8 mouse cellular contexts compared by ENCODE assay signal in the genomic region with DNA sequence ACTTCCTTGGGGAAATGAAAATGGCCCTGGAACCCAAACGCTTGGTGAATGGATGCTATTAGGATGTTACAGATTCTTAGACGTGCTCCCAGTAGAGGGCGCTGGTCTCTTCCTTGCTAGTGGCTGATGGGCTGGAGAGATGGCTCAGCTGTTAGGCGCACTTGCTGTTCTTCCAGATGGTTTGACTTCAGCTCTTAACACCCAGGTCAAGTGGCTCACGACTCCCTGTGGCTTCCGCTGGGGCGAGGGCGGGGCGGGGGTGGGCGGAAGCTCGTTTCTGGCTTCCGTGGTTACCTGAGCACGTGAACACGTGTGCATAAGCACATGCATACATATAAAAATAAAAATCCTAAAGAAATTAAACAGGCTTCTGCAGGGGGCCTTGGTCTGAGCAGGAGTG. TPM values are rescaled to one million over a fixed set of nuclear protein-coding genes. Genes with fewer than 3 reads are reported as not detected.
DNase-seq lines count a peak whose midpoint lies in the region; ATAC-seq lines count a peak whose summit lies in the region.

No protein-coding gene starts in this region.

- no peak overlapping the region for H3K9ac ChIP-seq in intestine, embryonic 16.5 days (ENCODE audit: low read depth, low read length)
- H3K9ac ChIP-seq in limb, embryonic 11.5 days (ENCODE audit: low read length): no peak overlapping the region
- no peak overlapping the region for H3K9ac ChIP-seq in midbrain, embryonic 15.5 days

- no peak overlapping the region for H3K4me2 ChIP-seq in intestine, embryonic 16.5 days (ENCODE audit: low read depth, low read length)
- H3K4me2 ChIP-seq in limb, embryonic 11.5 days (ENCODE audit: low read depth, severe bottlenecking): no peak overlapping the region
- H3K4me2 ChIP-seq in midbrain, embryonic 15.5 days: peak overlapping the region; percentile 24

- no peak overlapping the region for H3K27ac ChIP-seq in intestine, embryonic 16.5 days (ENCODE audit: low read length)
- H3K27ac ChIP-seq in limb, embryonic 11.5 days (replicated peaks; ENCODE audit: low read depth, low read length): no peak overlapping the region
- no peak overlapping the region for H3K27ac ChIP-seq in midbrain, embryonic 15.5 days

- peaks cover 5% of the 10 kb centered on the region; the same call in 1 of the 2 replicates for H3K4me1 ChIP-seq in intestine, embryonic 16.5 days (ENCODE audit: control insufficient read depth, insufficient read depth, low read length)
- H3K4me1 ChIP-seq in limb, embryonic 11.5 days (ENCODE audit: control insufficient read depth, insufficient read depth, low read length): no peaks in the 10 kb centered on the region
- no peaks in the 10 kb centered on the region for H3K4me1 ChIP-seq in midbrain, embryonic 15.5 days

- no peaks in the 10 kb centered on the region for H3K27me3 ChIP-seq in intestine, embryonic 16.5 days (replicated peaks; ENCODE audit: control insufficient read depth, insufficient read depth, low read length)
- H3K27me3 ChIP-seq in limb, embryonic 11.5 days (ENCODE audit: control insufficient read depth, insufficient read depth, low read length): no peaks in the 10 kb centered on the region
- 0 out of 2 replicates have a peak, but pooled peaks cover 2% of the 10 kb centered on the region for H3K27me3 ChIP-seq in midbrain, embryonic 15.5 days (replicated peaks)

- peak; percentile 48 for DNase-seq in ovary, adult 18-20 months (ENCODE audit: low spot score)
- DNase-seq in ovary, postnatal 10 days (ENCODE audit: low spot score): no peak
- DNase-seq in embryo, embryonic 10.5 days (ENCODE audit: low spot score): peak; percentile 82
- DNase-seq in limb, embryonic 11.5 days (ENCODE audit: low spot score): peak; percentile 68
- peak; percentile 63 to 87 for DNase-seq in spleen, postnatal 4 days (ENCODE audit: low spot score in 2 of 2)

- H3K36me3 ChIP-seq in intestine, embryonic 16.5 days (ENCODE audit: control insufficient read depth, insufficient read depth, low read length): no peaks in the 10 kb centered on the region
- no peaks in the 10 kb centered on the region for H3K36me3 ChIP-seq in limb, embryonic 11.5 days (ENCODE audit: control insufficient read depth, insufficient read depth, low read length)
- no peaks in the 10 kb centered on the region for H3K36me3 ChIP-seq in midbrain, embryonic 15.5 days (replicated peaks)

- peak; percentile 78 for ATAC-seq in granulocyte monocyte progenitor cell, adult 5-6 weeks (replicated peaks; ENCODE audit: poor library complexity, severe bottlenecking)
- 0 out of 2 replicates have a peak, but pooled peaks have one; percentile 28 for ATAC-seq in intestine, embryonic 16.5 days
- no peak for ATAC-seq in limb, embryonic 11.5 days (ENCODE audit: insufficient number of reproducible peaks, low FRiP score, low TSS enrichment, low read depth)
- ATAC-seq in midbrain, embryonic 15.5 days (replicated peaks): no peak

- H3K9me3 ChIP-seq in intestine, embryonic 16.5 days (ENCODE audit: control insufficient read depth, low read length): no peaks in the 10 kb centered on the region
- no peaks in the 10 kb centered on the region for H3K9me3 ChIP-seq in limb, embryonic 11.5 days (ENCODE audit: control insufficient read depth, low read length)
- no peaks in the 10 kb centered on the region for H3K9me3 ChIP-seq in midbrain, embryonic 15.5 days

- H3K4me3 ChIP-seq in intestine, embryonic 16.5 days (ENCODE audit: low read length): no peak overlapping the region
- no peak overlapping the region for H3K4me3 ChIP-seq in limb, embryonic 11.5 days (ENCODE audit: low read depth, low read length)
- no peak overlapping the region for H3K4me3 ChIP-seq in midbrain, embryonic 15.5 days

- WGBS in intestine, embryonic 16.5 days: 22% methylated on average over 14 of the region's 14 CpGs
- 30% methylated on average over 14 of the region's 14 CpGs for WGBS in limb, embryonic 11.5 days
- WGBS in midbrain, embryonic 15.5 days: 19% methylated on average over 14 of the region's 14 CpGs

RNA-seq across cellular contexts. Expression of gene Ackr2, which starts 17.3 kb away (rescaled TPM):
- total RNA-seq in granulocyte monocyte progenitor cell, adult 5-6 weeks (2014; fragmentation: Nextera tagmentation): not detected in 2 replicates
- not detected in 2 replicates for total RNA-seq in granulocyte monocyte progenitor cell, adult 5-6 weeks (2017)
- 0.62 and 0.98 TPM in 2 replicates for polyA plus RNA-seq in intestine, embryonic 16.5 days (2015; fragmentation: Nextera tagmentation; extraction: Ambion mirVana)
- 0.17 and 0.21 TPM in 2 replicates for polyA plus RNA-seq in limb, embryonic 11.5 days (2014; fragmentation: Nextera tagmentation; extraction: Ambion mirVana)
- 2.8 and 3.5 TPM in 2 replicates for polyA plus RNA-seq in midbrain, embryonic 15.5 days (2015; fragmentation: Nextera tagmentation; extraction: Ambion mirVana)

RNA-seq across cellular contexts. Expression of gene Higd1a, which starts 22.7 kb away (rescaled TPM):
- total RNA-seq in granulocyte monocyte progenitor cell, adult 5-6 weeks (2014; fragmentation: Nextera tagmentation): 106 and 125 TPM in 2 replicates
- 12.9 and 16.8 TPM in 2 replicates for total RNA-seq in granulocyte monocyte progenitor cell, adult 5-6 weeks (2017)
- polyA plus RNA-seq in intestine, embryonic 16.5 days (2015; fragmentation: Nextera tagmentation; extraction: Ambion mirVana): 149 and 162 TPM in 2 replicates
- 149 and 155 TPM in 2 replicates for polyA plus RNA-seq in limb, embryonic 11.5 days (2014; fragmentation: Nextera tagmentation; extraction: Ambion mirVana)
- 142 and 144 TPM in 2 replicates for polyA plus RNA-seq in midbrain, embryonic 15.5 days (2015; fragmentation: Nextera tagmentation; extraction: Ambion mirVana)

RNA-seq across cellular contexts. Expression of gene Cyp8b1, which starts 35.3 kb away (rescaled TPM):
- total RNA-seq in granulocyte monocyte progenitor cell, adult 5-6 weeks (2014; fragmentation: Nextera tagmentation): not detected in 2 replicates
- total RNA-seq in granulocyte monocyte progenitor cell, adult 5-6 weeks (2017): not detected in 2 replicates
- polyA plus RNA-seq in intestine, embryonic 16.5 days (2015; fragmentation: Nextera tagmentation; extraction: Ambion mirVana): not detected in 2 replicates
- not detected in 2 replicates for polyA plus RNA-seq in limb, embryonic 11.5 days (2014; fragmentation: Nextera tagmentation; extraction: Ambion mirVana)
- not detected in 2 replicates for polyA plus RNA-seq in midbrain, embryonic 15.5 days (2015; fragmentation: Nextera tagmentation; extraction: Ambion mirVana)

RNA-seq across cellular contexts. Expression of gene Ccdc13, which starts 41.6 kb away (rescaled TPM):
- total RNA-seq in granulocyte monocyte progenitor cell, adult 5-6 weeks (2014; fragmentation: Nextera tagmentation): not detected in 2 replicates
- total RNA-seq in granulocyte monocyte progenitor cell, adult 5-6 weeks (2017): not detected in 2 replicates
- 0.66 and 0.81 TPM in 2 replicates for polyA plus RNA-seq in intestine, embryonic 16.5 days (2015; fragmentation: Nextera tagmentation; extraction: Ambion mirVana)
- polyA plus RNA-seq in limb, embryonic 11.5 days (2014; fragmentation: Nextera tagmentation; extraction: Ambion mirVana): 0.35 and 0.37 TPM in 2 replicates
- 4.1 and 4.2 TPM in 2 replicates for polyA plus RNA-seq in midbrain, embryonic 15.5 days (2015; fragmentation: Nextera tagmentation; extraction: Ambion mirVana)

Comparison
In these comparisons a context has a peak if more than half of its experiments do, and no peak if none do; other contexts are left out.
1. ATAC-seq: peak in granulocyte monocyte progenitor cell, adult 5-6 weeks (single experiment) and intestine, embryonic 16.5 days (single experiment); none in limb, embryonic 11.5 days (single experiment) and midbrain, embryonic 15.5 days (single experiment).